ENCODE assay signal across 31 mouse cellular contexts in the genomic region with DNA sequence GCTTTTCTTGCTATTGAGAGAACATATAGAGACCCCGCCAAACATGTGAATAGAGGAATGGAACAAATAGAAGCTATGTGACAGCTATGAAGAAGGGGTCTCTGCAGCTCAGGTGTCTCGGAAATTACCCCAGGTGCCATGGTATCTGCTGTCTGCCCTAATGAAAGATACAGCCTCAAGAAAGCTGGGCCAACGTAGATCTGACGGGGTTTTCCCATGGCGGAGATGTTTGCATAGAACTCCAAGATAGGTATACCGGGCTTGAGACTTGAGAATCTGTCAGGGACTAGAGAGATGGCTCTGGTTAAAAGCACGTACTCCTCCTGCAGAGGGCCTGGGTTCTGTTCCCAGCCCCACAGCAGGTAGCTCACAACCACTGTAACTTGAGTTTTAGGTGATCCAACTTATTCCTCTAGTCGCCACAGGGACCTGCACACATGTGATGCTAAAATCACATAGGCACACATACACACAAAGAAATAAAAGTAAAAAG.
"Had no signal": no experiment of that assay in that cellular context is flagged by ENCODE, and none has a peak within 500 bp of the region (broad histone marks: within the 10 kb centered on the region; RNA-seq: fewer than 3 reads in every experiment).

No protein-coding gene starts in this region.

- H3K4me3 ChIP-seq: left cerebral cortex, adult 2 months; limb, embryonic 10.5 days; limb, embryonic 12.5 days; limb, embryonic 13.5 days; limb, embryonic 15.5 days; liver, embryonic 12.5 days; liver, embryonic 13.5 days; liver, embryonic 15.5 days; lung, embryonic 15.5 days; megakaryocyte, embryonic 14.5 days; midbrain, embryonic 10.5 days; midbrain, embryonic 12.5 days; midbrain, embryonic 13.5 days; myocyte had no signal

- H3K27me3 ChIP-seq: limb, embryonic 12.5 days; limb, embryonic 13.5 days; limb, embryonic 15.5 days; lung, embryonic 15.5 days; megakaryocyte, embryonic 14.5 days had no signal

- ATAC-seq: liver, embryonic 12.5 days; liver, postnatal 0 days; lung, postnatal 0 days; midbrain, embryonic 16.5 days had no signal

- H3K9ac ChIP-seq: limb, embryonic 12.5 days; limb, embryonic 13.5 days; limb, embryonic 15.5 days; liver, embryonic 12.5 days; liver, embryonic 13.5 days; liver, embryonic 14.5 days; liver, embryonic 15.5 days; liver, postnatal 0 days; lung, embryonic 14.5 days; lung, embryonic 15.5 days; midbrain, embryonic 12.5 days; midbrain, embryonic 13.5 days had no signal

- H3K4me1 ChIP-seq: liver, embryonic 12.5 days; liver, embryonic 13.5 days; liver, embryonic 15.5 days had no signal

- H3K36me3 ChIP-seq: limb, embryonic 10.5 days; limb, embryonic 12.5 days; limb, embryonic 15.5 days; liver, embryonic 12.5 days; liver, embryonic 13.5 days; liver, embryonic 15.5 days; lung, embryonic 15.5 days; midbrain, embryonic 10.5 days; midbrain, embryonic 12.5 days; midbrain, embryonic 13.5 days had no signal

- H3K27ac ChIP-seq: left cerebral cortex, adult 2 months; limb, embryonic 10.5 days; limb, embryonic 12.5 days; limb, embryonic 13.5 days; limb, embryonic 15.5 days; liver, embryonic 12.5 days; liver, embryonic 13.5 days; liver, embryonic 14.5 days; liver, embryonic 15.5 days; lung, embryonic 15.5 days; macrophage; midbrain, embryonic 10.5 days; midbrain, embryonic 12.5 days; midbrain, embryonic 13.5 days had no signal

- H3K9me3 ChIP-seq: limb, embryonic 10.5 days; limb, embryonic 15.5 days; liver, embryonic 12.5 days; liver, embryonic 13.5 days; liver, embryonic 15.5 days; lung, embryonic 15.5 days; midbrain, embryonic 10.5 days had no signal

- H3K4me2 ChIP-seq: limb, embryonic 12.5 days; limb, embryonic 13.5 days; limb, embryonic 15.5 days; liver, embryonic 11.5 days; liver, embryonic 12.5 days; liver, embryonic 13.5 days; liver, embryonic 15.5 days; lung, embryonic 14.5 days; lung, embryonic 15.5 days; midbrain, embryonic 11.5 days; midbrain, embryonic 12.5 days; midbrain, embryonic 13.5 days had no signal

- DNase-seq: left cerebral cortex, postnatal 4 days; liver; liver, embryonic 13.5 days; liver, postnatal 0 days; lung, adult 18-20 months; lung, adult 2 months; lung, embryonic 14.5 days; lung, postnatal 10 days; lung, postnatal 14 days; lung, postnatal 36 days; lung, postnatal 4 days; midbrain, embryonic 14.5 days had no signal
